Mouse (Mus musculus) heart, postnatal 0 days (tissue): ENCODE results near the gene Hnrnpa0. TPM values are rescaled to one million over a fixed set of nuclear protein-coding genes. Genes with fewer than 3 reads are reported as not detected.

Experiments
- ATAC-seq: fragments of 200-750 bp; cut with Nextera tagmentation; 2 replicates; pipeline ENCODE4 v1.8.0; 2017; ENCODE audit warnings: low read depth, moderate number of reproducible peaks, moderate library complexity; ENCODE audit not compliant: insufficient read depth
- DNase-seq: peaks from one replicate; pipeline ENCODE4 v3.0.0-alpha.2; 2016; ENCODE audit warnings: low spot score
- H3K27ac ChIP-seq: fragments of 300-500 bp; sonication (generic); 2 replicates; pipeline ENCODE4 v1.5.1; 2014; ENCODE audit warnings: low read depth, mild to moderate bottlenecking
- H3K27me3 ChIP-seq: fragments of 300-500 bp; sonication (generic); 2 replicates; pipeline ENCODE4 v1.6.1; 2014; ENCODE audit warnings: low read length, mixed read lengths; ENCODE audit not compliant: control insufficient read depth, insufficient read depth
- H3K36me3 ChIP-seq: fragments of 300-500 bp; sonication (generic); replicated peaks from 2 replicates; pipeline ENCODE4 v1.6.1; 2014; ENCODE audit warnings: low read length, mixed read lengths; ENCODE audit not compliant: control insufficient read depth, insufficient read depth
- H3K4me1 ChIP-seq: fragments of 300-500 bp; sonication (generic); 2 replicates; pipeline ENCODE4 v1.6.1; 2014; ENCODE audit warnings: antibody characterized with exemption; ENCODE audit not compliant: control insufficient read depth, insufficient read depth
- H3K4me2 ChIP-seq: fragments of 300-500 bp; sonication (generic); 2 replicates; pipeline ENCODE4 v1.6.1; 2014; ENCODE audit warnings: low read depth, mild to moderate bottlenecking, low read length, moderate library complexity
- H3K4me3 ChIP-seq: fragments of 300-500 bp; sonication (generic); 2 replicates; pipeline ENCODE4 v1.5.1; 2014; ENCODE audit warnings: low read depth, low read length
- H3K9ac ChIP-seq: fragments of 300-500 bp; sonication (generic); replicated peaks from 2 replicates; pipeline ENCODE4 v1.6.1; 2014; ENCODE audit warnings: low read depth, low read length, mixed read lengths
- H3K9me3 ChIP-seq: fragments of 300-500 bp; sonication (generic); replicated peaks from 2 replicates; pipeline ENCODE4 v1.6.1; 2016; ENCODE audit warnings: low read length; ENCODE audit not compliant: control insufficient read depth
- EP300 ChIP-seq: IDR thresholded peaks from 2 replicates; pipeline ENCODE4 v1.6.1; 2016; ENCODE audit warnings: antibody characterized with exemption, low read depth
- WGBS: fragments of 180-500 bp; shearing (Covaris S2); extraction: QIAGEN DNeasy Blood & Tissue Kit; methylation state at CpG from one replicate; pipeline ENCODE4 v1.1.7; 2014; 5-methylcytosine and 5-hydroxymethylcytosine counted together
- polyA plus RNA-seq: library from polyadenylated mRNA; unstranded; fragments of >200 nt; fragmentation: Nextera tagmentation; extraction: Ambion mirVana; gene quantifications from 2 replicates; pipeline ENCODE4 v1.2.1, GENCODE M21; 2015
- total RNA-seq: library from RNA; depleted of rRNA; stranded (reverse); fragments of >200 nt; gene quantifications from 2 replicates; pipeline ENCODE4 v1.2.3, GENCODE M21; 2014; ENCODE audit warnings: low replicate concordance; rRNA removed

Gene Hnrnpa0
- total and polyA plus RNA-seq, 2 experiments from 2014 or later, result 23.2 to 99.7 TPM

- DNase-seq (no peak), ATAC-seq (no peak)
- H3K4me1 ChIP-seq, result peaks cover 16% of the 10 kb centered on the region
- H3K4me2 ChIP-seq, result no peak overlapping the region
- no peak for TF ChIP-seq EP300
- no peaks in the 10 kb centered on the region for H3K27me3 ChIP-seq
- H3K27ac ChIP-seq, result no peak overlapping the region
- H3K36me3 ChIP-seq, result 0 out of 2 replicates have a peak, but pooled peaks cover 2% of the 10 kb centered on the region
- no peak overlapping the region for H3K9ac ChIP-seq
- no peaks in the 10 kb centered on the region for H3K9me3 ChIP-seq
- H3K4me3 ChIP-seq, result no peak overlapping the region
- 50% methylated on average over 5 of the region's 5 CpGs for WGBS
These were observed 50.0 kb downstream of the Hnrnpa0 start for GRCm38 (mm10) chr13:58078361-58078760.

Other genes with a start within 250 kb of the Hnrnpa0 start
- gene Spock1, start 220.2 kb downstream of the Hnrnpa0 start, total RNA-seq, result 0.23 TPM in 1 of 2 replicates, not detected in the other
- 0.20 and 0.21 TPM in 2 replicates for gene Spock1, start 220.2 kb downstream of the Hnrnpa0 start, polyA plus RNA-seq
- 5.6 and 6.1 TPM in 2 replicates for gene Klhl3, start 15.0 kb downstream of the Hnrnpa0 start, total RNA-seq
- gene Klhl3, start 15.0 kb downstream of the Hnrnpa0 start, polyA plus RNA-seq, result 7.4 and 8.3 TPM in 2 replicates
- 17.4 and 23.2 TPM in 2 replicates for gene Idnk, start 29.1 kb upstream of the Hnrnpa0 start, total RNA-seq
- gene Idnk, start 29.1 kb upstream of the Hnrnpa0 start, polyA plus RNA-seq, result 33.3 and 36.3 TPM in 2 replicates
- 105 and 125 TPM in 2 replicates for gene Ubqln1, start 87.1 kb upstream of the Hnrnpa0 start, total RNA-seq
- gene Ubqln1, start 87.1 kb upstream of the Hnrnpa0 start, polyA plus RNA-seq, result 45.7 and 48.6 TPM in 2 replicates
- gene Gkap1, start 147.1 kb upstream of the Hnrnpa0 start, total RNA-seq, result 16.0 and 16.6 TPM in 2 replicates
- 16.2 and 17.4 TPM in 2 replicates for gene Gkap1, start 147.1 kb upstream of the Hnrnpa0 start, polyA plus RNA-seq
- not detected in 2 replicates for gene Kif27, start 230.6 kb upstream of the Hnrnpa0 start, total RNA-seq
- gene Kif27, start 230.6 kb upstream of the Hnrnpa0 start, polyA plus RNA-seq, result 0.10 and 0.15 TPM in 2 replicates